Mouse (Mus musculus): ENCODE data around the gene Ccdc149. TPM values are rescaled to one million over a fixed set of nuclear protein-coding genes. Genes with fewer than 3 reads are reported as not detected.

Gene Ccdc149
- polyA plus RNA-seq, 1 experiment = 0.30 TPM

DNA sequence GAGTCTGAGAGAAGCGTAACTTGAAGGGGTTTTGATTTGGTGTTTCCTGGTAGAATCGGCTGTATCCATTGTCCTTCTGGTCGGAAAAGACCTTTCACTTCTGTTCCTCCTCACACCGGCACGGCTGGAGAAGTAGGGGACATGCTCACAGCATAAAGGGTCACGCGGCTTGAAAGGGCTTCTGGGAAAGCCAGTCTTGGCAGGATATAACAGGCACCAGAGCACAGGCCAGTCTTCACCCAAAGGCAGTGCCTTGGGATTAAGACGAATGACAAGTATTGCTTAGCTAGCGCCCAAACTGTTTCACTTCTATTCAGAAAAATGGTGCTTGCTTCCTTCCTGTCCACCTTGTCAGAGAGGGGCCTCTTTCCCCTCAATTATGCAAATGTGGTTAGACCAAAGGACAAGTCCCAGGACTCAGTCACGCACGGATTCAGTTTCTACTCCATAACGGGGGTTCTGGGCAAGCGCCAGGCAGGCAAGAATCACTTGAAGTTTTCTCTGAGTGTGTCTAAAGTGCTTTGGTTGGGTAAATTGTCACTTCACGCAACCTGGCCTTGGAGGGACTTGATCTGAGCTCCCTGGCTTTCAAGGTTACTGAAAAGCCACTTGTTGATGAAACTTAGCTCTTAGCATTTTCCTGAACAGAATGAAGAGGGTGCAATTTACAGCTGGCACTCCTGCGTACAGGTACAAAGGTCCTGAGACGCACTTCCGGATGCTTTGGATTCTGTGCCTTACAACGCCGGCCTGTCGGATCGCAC lies 110.9 kb downstream of the Ccdc149 start:
- TF ChIP-seq POLR2A (IDR thresholded peaks at IDR 0.05; ENCODE audit: control insufficient read depth, extremely low read depth, insufficient read depth, low read length, poor library complexity) = no peak
- no peak for TF ChIP-seq CTCF (IDR thresholded peaks at IDR 0.05; ENCODE audit: borderline replicate concordance, control insufficient read depth, extremely low read depth, insufficient read depth, low read length, poor library complexity)
- Histone ChIP-seq H3K4me1 (replicated peaks; ENCODE audit: control insufficient read depth, insufficient read depth, low read length) (no peaks in the 10 kb centered on the region), H3K27ac (ENCODE audit: control insufficient read depth, insufficient read depth, low read length) (no peak overlapping the region), H3K36me3 (ENCODE audit: control insufficient read depth, insufficient read depth, low read length) (no peaks in the 10 kb centered on the region), H3K4me3 (ENCODE audit: control insufficient read depth, insufficient read depth, low read length) (no peak overlapping the region), H3K27me3 (ENCODE audit: control insufficient read depth, insufficient read depth, low read length) (no peaks in the 10 kb centered on the region)
- 78% methylated on average over 21 of the region's 21 CpGs for WGBS
- no peak for DNase-seq

DNA sequence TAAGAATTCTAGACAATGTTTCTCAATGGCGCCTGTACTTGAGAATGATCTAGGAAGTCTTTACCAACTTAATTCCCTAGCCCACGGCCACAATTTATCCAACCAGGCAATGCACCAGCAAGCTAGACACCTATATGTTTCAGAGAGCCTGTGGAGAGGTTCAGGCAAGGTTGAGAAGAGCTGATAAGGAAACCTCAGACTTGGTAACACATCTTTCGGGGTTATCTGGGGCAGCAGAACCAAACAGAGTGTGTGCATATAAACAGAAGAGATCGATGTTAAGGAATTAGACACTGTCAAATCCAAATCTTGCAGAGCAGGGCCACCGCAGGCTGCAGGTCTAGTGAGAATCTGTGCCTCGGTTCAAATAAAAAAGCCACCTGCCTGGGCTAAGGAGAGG lies 113.2 kb downstream of the Ccdc149 start:
- H3K27ac ChIP-seq (ENCODE audit: control insufficient read depth, insufficient read depth, low read length) = no peak overlapping the region
- 91% methylated on average over 6 of the region's 6 CpGs for WGBS
- TF ChIP-seq CTCF (IDR thresholded peaks at IDR 0.05; ENCODE audit: borderline replicate concordance, control insufficient read depth, extremely low read depth, insufficient read depth, low read length, poor library complexity) (no peak), POLR2A (IDR thresholded peaks at IDR 0.05; ENCODE audit: control insufficient read depth, extremely low read depth, insufficient read depth, low read length, poor library complexity) (no peak)
- DNase-seq = no peak
- no peaks in the 10 kb centered on the region for H3K36me3 ChIP-seq (ENCODE audit: control insufficient read depth, insufficient read depth, low read length)
- no peak overlapping the region for H3K4me3 ChIP-seq (ENCODE audit: control insufficient read depth, insufficient read depth, low read length)
- H3K4me1 ChIP-seq (replicated peaks; ENCODE audit: control insufficient read depth, insufficient read depth, low read length) = no peaks in the 10 kb centered on the region
- H3K27me3 ChIP-seq (ENCODE audit: control insufficient read depth, insufficient read depth, low read length) = no peaks in the 10 kb centered on the region

DNA sequence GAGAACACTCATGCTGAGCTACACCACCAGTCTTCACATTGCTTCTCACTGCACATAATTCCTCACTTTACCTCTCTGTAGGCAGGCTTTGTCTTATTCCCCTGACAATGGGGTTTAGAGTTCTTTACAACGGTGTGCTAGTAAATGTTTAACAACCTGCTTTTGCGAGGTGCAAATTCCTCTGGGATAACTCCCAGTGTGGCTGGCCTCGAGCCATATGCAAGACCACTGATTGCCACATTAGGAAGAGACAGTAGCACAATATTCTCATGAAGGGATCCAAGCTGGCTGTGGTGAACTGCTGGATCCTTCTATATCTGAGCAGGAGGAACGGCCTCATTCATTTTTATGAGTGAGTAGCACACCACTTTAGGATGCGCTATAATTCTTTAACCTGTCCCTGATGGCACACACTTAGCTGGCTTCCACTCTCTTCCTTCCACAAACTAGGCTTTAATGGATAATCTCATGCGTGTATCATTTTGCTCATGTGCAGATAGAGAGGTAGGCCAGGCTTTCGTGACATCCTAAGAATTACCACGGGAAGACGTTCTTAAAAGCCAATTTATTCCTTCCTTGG lies 114.1 kb downstream of the Ccdc149 start:
- WGBS = 82% methylated on average over 9 of the region's 9 CpGs
- no peak for DNase-seq
- Histone ChIP-seq H3K27ac (ENCODE audit: control insufficient read depth, insufficient read depth, low read length) (no peak overlapping the region), H3K27me3 (ENCODE audit: control insufficient read depth, insufficient read depth, low read length) (no peaks in the 10 kb centered on the region), H3K36me3 (ENCODE audit: control insufficient read depth, insufficient read depth, low read length) (no peaks in the 10 kb centered on the region), H3K4me1 (replicated peaks; ENCODE audit: control insufficient read depth, insufficient read depth, low read length) (no peaks in the 10 kb centered on the region), H3K4me3 (ENCODE audit: control insufficient read depth, insufficient read depth, low read length) (no peak overlapping the region)
- TF ChIP-seq POLR2A (IDR thresholded peaks at IDR 0.05; ENCODE audit: control insufficient read depth, extremely low read depth, insufficient read depth, low read length, poor library complexity) (no peak), CTCF (IDR thresholded peaks at IDR 0.05; ENCODE audit: borderline replicate concordance, control insufficient read depth, extremely low read depth, insufficient read depth, low read length, poor library complexity) (no peak)

DNA sequence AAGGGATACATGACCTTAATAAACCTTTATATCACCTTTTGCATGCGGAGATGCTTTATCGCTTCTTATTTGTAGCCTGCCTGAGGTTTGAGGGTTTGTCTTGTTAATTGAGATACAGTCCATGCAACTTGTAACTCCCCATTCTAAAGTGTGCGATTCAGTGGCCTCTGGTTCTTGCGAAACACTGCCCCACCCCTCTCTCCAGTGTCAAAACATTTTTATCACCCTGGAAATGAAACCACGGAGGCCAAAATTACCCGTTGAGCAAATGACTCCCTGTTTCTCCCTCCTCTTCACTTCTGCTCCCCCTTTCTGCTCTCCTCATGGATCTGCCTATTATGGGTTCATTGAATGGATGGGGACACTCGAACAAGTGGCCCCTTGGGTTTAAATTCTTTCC lies 115.7 kb downstream of the Ccdc149 start:
- DNase-seq = no peak
- Histone ChIP-seq H3K27me3 (ENCODE audit: control insufficient read depth, insufficient read depth, low read length) (no peaks in the 10 kb centered on the region), H3K4me1 (replicated peaks; ENCODE audit: control insufficient read depth, insufficient read depth, low read length) (no peaks in the 10 kb centered on the region), H3K4me3 (ENCODE audit: control insufficient read depth, insufficient read depth, low read length) (no peak overlapping the region), H3K36me3 (ENCODE audit: control insufficient read depth, insufficient read depth, low read length) (no peaks in the 10 kb centered on the region), H3K27ac (ENCODE audit: control insufficient read depth, insufficient read depth, low read length) (no peak overlapping the region)
- 69% methylated on average over 7 of the region's 7 CpGs for WGBS
- no peak for TF ChIP-seq POLR2A (IDR thresholded peaks at IDR 0.05; ENCODE audit: control insufficient read depth, extremely low read depth, insufficient read depth, low read length, poor library complexity)
- no peak for TF ChIP-seq CTCF (IDR thresholded peaks at IDR 0.05; ENCODE audit: borderline replicate concordance, control insufficient read depth, extremely low read depth, insufficient read depth, low read length, poor library complexity)

DNA sequence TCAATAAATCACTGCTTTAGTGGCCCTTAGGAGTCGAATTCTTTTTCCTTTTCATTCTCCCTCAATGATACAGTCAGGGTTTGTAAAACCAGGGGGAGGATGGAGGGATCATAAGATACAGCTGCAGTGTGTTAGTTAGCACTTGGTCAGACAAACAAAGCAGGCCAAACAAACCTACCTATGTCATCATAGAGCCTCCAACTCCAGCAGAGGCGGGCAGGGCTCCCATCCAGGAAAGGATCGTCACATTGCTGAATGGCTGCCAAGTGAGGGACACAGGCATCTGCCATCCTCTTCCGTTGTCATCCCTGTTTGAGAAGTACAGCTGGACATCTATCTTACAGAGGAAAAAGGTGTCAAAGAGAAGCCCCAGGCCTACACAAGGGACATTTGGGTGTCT lies 116.9 kb downstream of the Ccdc149 start:
- H3K27me3 ChIP-seq (ENCODE audit: control insufficient read depth, insufficient read depth, low read length) = no peaks in the 10 kb centered on the region
- no peak for DNase-seq
- H3K4me1 ChIP-seq (replicated peaks; ENCODE audit: control insufficient read depth, insufficient read depth, low read length) = no peaks in the 10 kb centered on the region

DNA sequence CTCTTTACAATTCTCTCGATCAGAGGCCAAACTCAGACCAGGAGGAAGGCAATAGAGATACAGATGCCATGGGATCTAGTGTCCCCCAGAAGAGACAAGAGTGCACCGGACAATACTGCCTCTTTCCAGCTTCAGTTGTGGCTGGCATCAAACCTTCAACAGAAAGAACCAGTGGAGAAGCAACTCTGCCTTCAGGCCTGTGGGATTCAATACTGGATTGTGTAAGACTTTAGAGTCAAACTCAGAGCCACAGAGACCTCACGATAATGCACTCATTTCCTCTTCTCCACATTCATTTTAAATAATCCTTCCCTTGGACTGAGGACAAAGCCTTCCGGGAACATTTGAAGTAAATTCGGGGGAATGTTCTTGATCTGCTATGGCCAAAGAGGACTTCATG lies 118.6 kb downstream of the Ccdc149 start:
- H3K36me3 ChIP-seq (ENCODE audit: control insufficient read depth, insufficient read depth, low read length) = no peaks in the 10 kb centered on the region
- H3K27me3 ChIP-seq (ENCODE audit: control insufficient read depth, insufficient read depth, low read length) = no peaks in the 10 kb centered on the region
- DNase-seq = no peak
- WGBS = 91% methylated on average over 5 of the region's 5 CpGs
- no peaks in the 10 kb centered on the region for H3K4me1 ChIP-seq (replicated peaks; ENCODE audit: control insufficient read depth, insufficient read depth, low read length)
- no peak for TF ChIP-seq CTCF (IDR thresholded peaks at IDR 0.05; ENCODE audit: borderline replicate concordance, control insufficient read depth, extremely low read depth, insufficient read depth, low read length, poor library complexity)
- TF ChIP-seq POLR2A (IDR thresholded peaks at IDR 0.05; ENCODE audit: control insufficient read depth, extremely low read depth, insufficient read depth, low read length, poor library complexity) = no peak
- no peak overlapping the region for H3K4me3 ChIP-seq (ENCODE audit: control insufficient read depth, insufficient read depth, low read length)
- no peak overlapping the region for H3K27ac ChIP-seq (ENCODE audit: control insufficient read depth, insufficient read depth, low read length)

More for the DNA sequence above, 116.9 kb downstream of the Ccdc149 start:
- Histone ChIP-seq H3K36me3 (ENCODE audit: control insufficient read depth, insufficient read depth, low read length) (no peaks in the 10 kb centered on the region), H3K4me3 (ENCODE audit: control insufficient read depth, insufficient read depth, low read length) (no peak overlapping the region), H3K27ac (ENCODE audit: control insufficient read depth, insufficient read depth, low read length) (no peak overlapping the region)
- WGBS = 91% methylated on average over 4 of the region's 4 CpGs
- TF ChIP-seq POLR2A (IDR thresholded peaks at IDR 0.05; ENCODE audit: control insufficient read depth, extremely low read depth, insufficient read depth, low read length, poor library complexity) = no peak
- no peak for TF ChIP-seq CTCF (IDR thresholded peaks at IDR 0.05; ENCODE audit: borderline replicate concordance, control insufficient read depth, extremely low read depth, insufficient read depth, low read length, poor library complexity)

Data from thymus, adult 2 months (tissue).